Mouse (Mus musculus) left cerebral cortex, adult 9 months (tissue): ENCODE measurements around the gene Stab2.

Experiments
- DNase-seq, 2 experiments: peaks; one replicate each; pipeline ENCODE4 v3.0.0; 2022; ENCODE audit warnings: low spot score in 2 of 2

Gene Stab2

GRCm38 (mm10) chr10:86826929-86827328 lies 180.9 kb downstream of the Stab2 start:
- no peak for DNase-seq

GRCm38 (mm10) chr10:86825871-86826522 lies 181.8 kb downstream of the Stab2 start:
- DNase-seq: no peak

GRCm38 (mm10) chr10:86824871-86825270 lies 183.0 kb downstream of the Stab2 start:
- DNase-seq: no peak

GRCm38 (mm10) chr10:86824093-86824492 lies 183.7 kb downstream of the Stab2 start:
- DNase-seq: no peak

- DNase-seq: no peak
These were observed 186.8 kb downstream of the Stab2 start for GRCm38 (mm10) chr10:86821014-86821413.

- DNase-seq: peak in 1 of 2 experiments; percentile 14
These were observed 188.1 kb downstream of the Stab2 start for GRCm38 (mm10) chr10:86819649-86820165.

GRCm38 (mm10) chr10:86815133-86815532 lies 192.7 kb downstream of the Stab2 start:
- no peak for DNase-seq

GRCm38 (mm10) chr10:86814292-86815131 lies 193.3 kb downstream of the Stab2 start:
- no peak for DNase-seq

GRCm38 (mm10) chr10:86810612-86811011 lies 197.2 kb downstream of the Stab2 start:
- DNase-seq: no peak

GRCm38 (mm10) chr10:86810000-86810399 lies 197.8 kb downstream of the Stab2 start:
- peak in 1 of 2 experiments; percentile 62 for DNase-seq

GRCm38 (mm10) chr10:86808013-86808758 lies 199.6 kb downstream of the Stab2 start:
- DNase-seq: no peak

- no peak for DNase-seq
These were observed 200.5 kb downstream of the Stab2 start for GRCm38 (mm10) chr10:86807362-86807761.

GRCm38 (mm10) chr10:86796073-86796741 lies 211.6 kb downstream of the Stab2 start:
- no peak for DNase-seq

GRCm38 (mm10) chr10:86794794-86795535 lies 212.9 kb downstream of the Stab2 start:
- DNase-seq: no peak

- DNase-seq: no peak
These were observed 213.6 kb downstream of the Stab2 start for GRCm38 (mm10) chr10:86794196-86794595.

- DNase-seq: no peak
These were observed 214.3 kb downstream of the Stab2 start for GRCm38 (mm10) chr10:86793509-86793951.

GRCm38 (mm10) chr10:86791507-86792184 lies 216.2 kb downstream of the Stab2 start:
- no peak for DNase-seq
